Mouse (Mus musculus): ENCODE measurements at regions not wholly inside any gene's neighbourhood (a gene's known extent, or its start where the extent isn't known, plus 50 kb on each side); places are given as distances from the start of the nearest gene placed in this dataset.

- no peak for DNase-seq (ENCODE audit: extremely low spot score in 1 of 2, low spot score in 2 of 2)
- intact Hi-C loops (cut with DNase I), result no loop called here
Observed at GRCm38 (mm10) chr15:59804394-59804793, 212.0 kb downstream of the 4933412E24Rik start.

- intact Hi-C loops (cut with DNase I), result no loop called here
- no peak for DNase-seq (ENCODE audit: extremely low spot score in 1 of 2, low spot score in 2 of 2)
Observed at GRCm38 (mm10) chr15:59802276-59802675, 214.1 kb downstream of the 4933412E24Rik start.

GRCm38 (mm10) chr15:59799124-59799815 is 217.1 kb downstream of the 4933412E24Rik start:
- DNase-seq (ENCODE audit: extremely low spot score in 1 of 2, low spot score in 2 of 2), result no peak
- intact Hi-C loops (cut with DNase I), result no loop called here

- DNase-seq (ENCODE audit: extremely low spot score in 1 of 2, low spot score in 2 of 2), result no peak
Observed at GRCm38 (mm10) chr15:59798486-59798885, 217.9 kb downstream of the 4933412E24Rik start.

GRCm38 (mm10) chr15:59795717-59796116 is 220.7 kb downstream of the 4933412E24Rik start:
- intact Hi-C loops (cut with DNase I), result no loop called here
- peak in 1 of 2 experiments; percentile 33 for DNase-seq (ENCODE audit: extremely low spot score in 1 of 2, low spot score in 2 of 2)

More at GRCm38 (mm10) chr15:59798486-59798885, 217.9 kb downstream of the 4933412E24Rik start:
- intact Hi-C loops (cut with DNase I), result no loop called here

- intact Hi-C loops (cut with DNase I), result no loop called here
- no peak for DNase-seq (ENCODE audit: extremely low spot score in 1 of 2, low spot score in 2 of 2)
Observed at GRCm38 (mm10) chr15:59794871-59795270, 221.5 kb downstream of the 4933412E24Rik start.

GRCm38 (mm10) chr15:59786706-59787425 is 229.5 kb downstream of the 4933412E24Rik start:
- DNase-seq (ENCODE audit: extremely low spot score in 1 of 2, low spot score in 2 of 2), result no peak
- intact Hi-C loops (cut with DNase I), result no loop called here

- DNase-seq (ENCODE audit: extremely low spot score in 1 of 2, low spot score in 2 of 2), result no peak
- intact Hi-C loops (cut with DNase I), result no loop called here
Observed at GRCm38 (mm10) chr15:59785981-59786380, 230.4 kb downstream of the 4933412E24Rik start.

GRCm38 (mm10) chr15:59784556-59784929 is 231.9 kb downstream of the 4933412E24Rik start:
- intact Hi-C loops (cut with DNase I), result no loop called here
- no peak for DNase-seq (ENCODE audit: extremely low spot score in 1 of 2, low spot score in 2 of 2)

- intact Hi-C loops (cut with DNase I), result no loop called here
- no peak for DNase-seq (ENCODE audit: extremely low spot score in 1 of 2, low spot score in 2 of 2)
Observed at GRCm38 (mm10) chr15:59783782-59784555, 232.4 kb downstream of the 4933412E24Rik start.

- no peak for DNase-seq (ENCODE audit: extremely low spot score in 1 of 2, low spot score in 2 of 2)
- intact Hi-C loops (cut with DNase I), result no loop called here
Observed at GRCm38 (mm10) chr15:59783393-59783781, 233.0 kb downstream of the 4933412E24Rik start.

- intact Hi-C loops (cut with DNase I), result no loop called here
- DNase-seq (ENCODE audit: extremely low spot score in 1 of 2, low spot score in 2 of 2), result no peak
Observed at GRCm38 (mm10) chr15:59780506-59780905, 235.9 kb downstream of the 4933412E24Rik start.

GRCm38 (mm10) chr15:59777307-59777871 is 239.0 kb downstream of the 4933412E24Rik start:
- intact Hi-C loops (cut with DNase I), result no loop called here
- DNase-seq (ENCODE audit: extremely low spot score in 1 of 2, low spot score in 2 of 2), result peak; percentile 40 to 85

- DNase-seq (ENCODE audit: extremely low spot score in 1 of 2, low spot score in 2 of 2), result no peak
- intact Hi-C loops (cut with DNase I), result no loop called here
Observed at GRCm38 (mm10) chr15:59775781-59776180, 240.6 kb downstream of the 4933412E24Rik start.

- no peak for DNase-seq (ENCODE audit: extremely low spot score in 1 of 2, low spot score in 2 of 2)
Observed at GRCm38 (mm10) chr15:59773983-59774382, 242.4 kb downstream of the 4933412E24Rik start.

GRCm38 (mm10) chr15:59772595-59772994 is 243.8 kb downstream of the 4933412E24Rik start:
- intact Hi-C loops (cut with DNase I), result no loop called here
- no peak for DNase-seq (ENCODE audit: extremely low spot score in 1 of 2, low spot score in 2 of 2)

More at GRCm38 (mm10) chr15:59773983-59774382, 242.4 kb downstream of the 4933412E24Rik start:
- intact Hi-C loops (cut with DNase I), result no loop called here

GRCm38 (mm10) chr15:59762061-59762460 is 254.4 kb downstream of the 4933412E24Rik start:
- intact Hi-C loops (cut with DNase I), result no loop called here
- no peak for DNase-seq (ENCODE audit: extremely low spot score in 1 of 2, low spot score in 2 of 2)

GRCm38 (mm10) chr15:59760490-59760889 is 255.9 kb downstream of the 4933412E24Rik start:
- intact Hi-C loops (cut with DNase I), result no loop called here
- DNase-seq (ENCODE audit: extremely low spot score in 1 of 2, low spot score in 2 of 2), result no peak

GRCm38 (mm10) chr15:59759566-59759965 is 256.8 kb downstream of the 4933412E24Rik start:
- peak in 1 of 2 experiments; percentile 27 for DNase-seq (ENCODE audit: extremely low spot score in 1 of 2, low spot score in 2 of 2)
- intact Hi-C loops (cut with DNase I), result no loop called here
